Mouse (Mus musculus) stomach, embryonic 14.5 days (tissue): ENCODE measurements around the gene Tctn3. TPM values are rescaled to one million over a fixed set of nuclear protein-coding genes. Genes with fewer than 3 reads are reported as not detected.
"Not testable (repeated sequence)": the region's sequence is repeated elsewhere in the genome, so short reads cannot be mapped to it uniquely, and the experiment has no call there.

ENCODE experiments used
- ATAC-seq: fragments of 200-750 bp; cut with Nextera tagmentation; 2 replicates; pipeline ENCODE4 v1.8.0; 2017; ENCODE audit warnings: low read depth, moderate TSS enrichment; ENCODE audit not compliant: insufficient number of reproducible peaks, insufficient read depth, low FRiP score
- H3K27ac ChIP-seq: fragments of 300-500 bp; sonication (generic); 2 replicates; pipeline ENCODE4 v1.5.1; 2014; ENCODE audit warnings: mild to moderate bottlenecking, low read length, moderate library complexity, mixed read lengths
- H3K27me3 ChIP-seq: fragments of 300-500 bp; sonication (generic); 2 replicates; pipeline ENCODE4 v1.6.1; 2014; ENCODE audit warnings: low read length, control low read depth, mixed read lengths; ENCODE audit not compliant: control insufficient read depth, insufficient read depth
- H3K36me3 ChIP-seq: fragments of 300-500 bp; sonication (generic); 2 replicates; pipeline ENCODE4 v1.6.1; 2014; ENCODE audit warnings: mild to moderate bottlenecking, control low read depth, low read length, moderate library complexity, mixed read lengths; ENCODE audit not compliant: control insufficient read depth, insufficient read depth
- H3K4me1 ChIP-seq: fragments of 300-500 bp; sonication (generic); 2 replicates; pipeline ENCODE4 v1.6.1; 2014; ENCODE audit warnings: low read length, control low read depth, mixed read lengths; ENCODE audit not compliant: control insufficient read depth, insufficient read depth
- H3K4me2 ChIP-seq: fragments of 300-500 bp; sonication (generic); replicated peaks from 2 replicates; pipeline ENCODE4 v1.6.1; 2014; ENCODE audit warnings: low read depth, low read length, control low read depth
- H3K4me3 ChIP-seq: fragments of 300-500 bp; sonication (generic); 2 replicates; pipeline ENCODE4 v1.5.1; 2014; ENCODE audit warnings: low read depth, low read length, control low read depth
- H3K9ac ChIP-seq: fragments of 300-500 bp; sonication (generic); replicated peaks from 2 replicates; pipeline ENCODE4 v1.6.1; 2014; ENCODE audit warnings: low read depth, mild to moderate bottlenecking, control low read depth, low read length, moderate library complexity, mixed read lengths
- H3K9me3 ChIP-seq: fragments of 300-500 bp; sonication (generic); 2 replicates; pipeline ENCODE4 v1.6.1; 2016; ENCODE audit warnings: low read depth, low read length, control low read depth; ENCODE audit not compliant: control insufficient read depth
- WGBS: fragments of 180-500 bp; shearing (Covaris S2); extraction: QIAGEN DNeasy Blood & Tissue Kit; methylation state at CpG from one replicate; pipeline ENCODE4 v1.1.7; 2014; 5-methylcytosine and 5-hydroxymethylcytosine counted together
- polyA plus RNA-seq: library from polyadenylated mRNA; unstranded; fragments of >200 nt; fragmentation: Nextera tagmentation; extraction: Ambion mirVana; gene quantifications from 2 replicates; pipeline ENCODE4 v1.2.1, GENCODE M21; 2014

The Tctn3 gene
- polyA plus RNA-seq, 1 experiment from 2014 or later, result 10.4 TPM

GRCm38 (mm10) chr19:40614811-40615210, 2.8 kb upstream of the Tctn3 start:
- H3K9me3 ChIP-seq, result no peaks in the 10 kb centered on the region
- H3K4me2 ChIP-seq, result no peak overlapping the region
- no peaks in the 10 kb centered on the region for H3K27me3 ChIP-seq
- H3K27ac ChIP-seq, result no peak overlapping the region
- ATAC-seq, result no peak
- 77% methylated on average over 7 of the region's 7 CpGs for WGBS
- H3K4me1 ChIP-seq, result peaks cover 5% of the 10 kb centered on the region
- no peak overlapping the region for H3K9ac ChIP-seq
- no peaks in the 10 kb centered on the region for H3K36me3 ChIP-seq
- no peak overlapping the region for H3K4me3 ChIP-seq

- Histone ChIP-seq H3K36me3 (peaks cover 12% of the 10 kb centered on the region; the same call in 1 of the 2 replicates), H3K27me3 (no peaks in the 10 kb centered on the region), H3K9ac (no peak overlapping the region), H3K4me2 (no peak overlapping the region), H3K27ac (no peak overlapping the region), H3K9me3 (no peaks in the 10 kb centered on the region), H3K4me1 (peaks cover 5% of the 10 kb centered on the region), H3K4me3 (no peak overlapping the region)
- 85% methylated on average over 6 of the region's 6 CpGs for WGBS
- ATAC-seq, result no peak
Observed at GRCm38 (mm10) chr19:40607676-40608075, 4.4 kb downstream of the Tctn3 start.

DNA sequence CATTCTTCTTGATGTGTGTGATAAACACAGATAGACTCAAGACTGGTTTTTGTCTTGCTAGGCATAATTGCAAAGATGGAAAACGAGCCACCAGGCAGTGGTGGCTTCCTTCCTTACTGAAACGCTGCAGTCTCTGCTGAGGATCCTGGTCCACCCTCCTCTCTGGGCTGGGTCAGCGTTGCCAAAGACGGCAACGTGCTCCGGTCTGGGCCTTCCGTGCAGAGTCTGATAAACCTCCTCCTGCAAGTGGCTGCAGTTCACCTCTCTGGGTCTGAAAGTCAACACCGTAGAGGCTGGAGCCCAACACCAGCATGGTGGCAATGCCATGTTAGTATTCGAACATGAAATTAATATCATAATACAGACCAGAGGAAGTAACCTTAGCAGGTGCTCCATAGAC, 6.8 kb downstream of the Tctn3 start:
- Histone ChIP-seq H3K9me3 (no peaks in the 10 kb centered on the region), H3K36me3 (peaks cover 12% of the 10 kb centered on the region; the same call in 1 of the 2 replicates), H3K4me1 (no peaks in the 10 kb centered on the region), H3K4me3 (no peak overlapping the region), H3K27ac (no peak overlapping the region), H3K9ac (no peak overlapping the region), H3K27me3 (no peaks in the 10 kb centered on the region), H3K4me2 (no peak overlapping the region)
- ATAC-seq, result no peak
- 93% methylated on average over 9 of the region's 9 CpGs for WGBS

DNA sequence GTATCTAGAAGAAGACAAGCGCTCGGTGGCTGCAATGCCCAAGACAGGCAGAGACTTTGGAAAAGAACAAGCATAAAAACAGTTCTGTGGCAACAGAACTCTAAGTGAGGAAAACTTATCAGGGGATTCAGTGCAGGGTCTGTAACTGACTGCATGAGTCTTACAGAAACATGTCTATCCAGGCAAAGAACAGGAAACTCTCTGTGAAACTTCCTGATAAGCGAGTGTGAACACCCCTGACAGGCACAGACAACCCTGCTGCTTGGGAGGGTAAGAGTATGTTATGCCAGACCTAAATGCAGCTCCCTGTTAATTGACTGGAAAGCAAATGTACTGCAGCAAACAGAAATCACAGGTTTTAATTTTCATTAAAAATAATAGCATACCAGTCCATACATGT, 10.2 kb downstream of the Tctn3 start:
- Histone ChIP-seq H3K9me3 (no peaks in the 10 kb centered on the region), H3K27ac (no peak overlapping the region), H3K9ac (no peak overlapping the region), H3K4me2 (no peak overlapping the region), H3K27me3 (no peaks in the 10 kb centered on the region), H3K4me3 (no peak overlapping the region), H3K4me1 (no peaks in the 10 kb centered on the region), H3K36me3 (peaks cover 7% of the 10 kb centered on the region; the same call in 1 of the 2 replicates)
- ATAC-seq, result no peak
- 82% methylated on average over 3 of the region's 3 CpGs for WGBS

GRCm38 (mm10) chr19:40600846-40601245, 11.2 kb downstream of the Tctn3 start:
- ATAC-seq, H3K4me1 ChIP-seq, H3K9ac ChIP-seq, H3K36me3 ChIP-seq, H3K4me2 ChIP-seq, H3K4me3 ChIP-seq, H3K27me3 ChIP-seq, H3K27ac ChIP-seq, H3K9me3 ChIP-seq: not testable (repeated sequence)
- WGBS, result 91% methylated on average over 5 of the region's 5 CpGs

DNA sequence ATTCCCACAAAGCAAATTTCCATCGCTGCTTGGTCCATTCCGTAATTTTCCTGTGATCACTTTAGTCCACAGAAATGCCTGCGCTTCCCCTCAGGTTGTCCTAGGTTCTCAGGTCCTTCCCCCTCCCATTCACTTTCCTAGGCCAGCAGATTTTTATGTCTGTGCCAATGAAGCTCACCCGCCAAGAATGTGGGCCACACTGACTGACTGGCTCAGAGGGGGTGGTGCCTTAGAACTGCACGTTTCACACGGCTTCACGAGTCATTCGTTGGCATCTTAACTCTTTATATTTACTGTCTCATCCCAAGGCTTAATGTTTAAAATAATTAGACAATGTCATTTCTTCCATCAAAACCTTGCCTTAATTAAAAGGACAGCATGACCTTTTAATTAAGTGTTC, 16.2 kb downstream of the Tctn3 start:
- H3K27ac ChIP-seq, result no peak overlapping the region
- H3K36me3 ChIP-seq, result no peaks in the 10 kb centered on the region
- no peak overlapping the region for H3K4me2 ChIP-seq
- no peaks in the 10 kb centered on the region for H3K4me1 ChIP-seq
- 87% methylated on average over 8 of the region's 8 CpGs for WGBS
- H3K9me3 ChIP-seq, result no peaks in the 10 kb centered on the region
- ATAC-seq, result no peak
- no peak overlapping the region for H3K9ac ChIP-seq
- H3K4me3 ChIP-seq, result no peak overlapping the region
- no peaks in the 10 kb centered on the region for H3K27me3 ChIP-seq

- 90% methylated on average over 3 of the region's 3 CpGs for WGBS
- H3K9me3 ChIP-seq, result no peaks in the 10 kb centered on the region
- no peak overlapping the region for H3K27ac ChIP-seq
- no peak overlapping the region for H3K9ac ChIP-seq
- no peak for ATAC-seq
- H3K4me3 ChIP-seq, result no peak overlapping the region
- H3K4me1 ChIP-seq, result no peaks in the 10 kb centered on the region
- H3K4me2 ChIP-seq, result no peak overlapping the region
- no peaks in the 10 kb centered on the region for H3K27me3 ChIP-seq
- no peaks in the 10 kb centered on the region for H3K36me3 ChIP-seq
Observed at GRCm38 (mm10) chr19:40595231-40595630, 16.8 kb downstream of the Tctn3 start.

DNA sequence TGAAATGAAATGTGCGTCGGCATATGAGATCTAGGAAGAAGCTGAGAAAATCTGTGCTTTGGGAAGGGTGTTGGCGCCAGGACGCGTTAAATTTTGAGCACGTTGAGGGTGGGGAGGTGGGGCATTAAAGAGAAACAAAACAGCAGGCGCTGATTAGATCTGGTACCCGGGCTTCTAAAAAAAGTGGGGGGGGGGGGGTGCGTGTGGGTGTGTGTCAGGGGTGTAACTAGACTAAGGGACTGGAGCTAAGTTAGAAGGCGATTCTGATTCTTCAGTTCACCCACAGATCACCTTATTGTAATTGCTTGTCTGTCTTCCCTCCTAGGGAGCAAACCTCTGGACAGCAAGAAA, 22.5 kb downstream of the Tctn3 start:
- H3K36me3 ChIP-seq, result no peaks in the 10 kb centered on the region; the same call in 1 of the 2 replicates
- no peak overlapping the region; the same call in 1 of the 2 replicates for H3K9ac ChIP-seq
- H3K4me3 ChIP-seq, result peak overlapping the region; percentile 90
- peak overlapping the region; percentile 40 for H3K27ac ChIP-seq
- H3K27me3 ChIP-seq, result no peaks in the 10 kb centered on the region
- WGBS, result 1% methylated on average over 10 of the region's 10 CpGs
- H3K4me1 ChIP-seq, result peaks cover 7% of the 10 kb centered on the region; the same call in 1 of the 2 replicates
- peak overlapping the region; percentile 89 for H3K4me2 ChIP-seq
- H3K9me3 ChIP-seq, result no peaks in the 10 kb centered on the region
- 0 out of 2 replicates have a peak, but pooled peaks have one; percentile 5 for ATAC-seq

- peak overlapping the region; percentile 40 for H3K27ac ChIP-seq
- H3K36me3 ChIP-seq, result no peaks in the 10 kb centered on the region; the same call in 1 of the 2 replicates
- H3K4me1 ChIP-seq, result peaks cover 7% of the 10 kb centered on the region; the same call in 1 of the 2 replicates
- peak overlapping the region; percentile 89 for H3K4me2 ChIP-seq
- peak overlapping the region; percentile 90 for H3K4me3 ChIP-seq
- H3K9me3 ChIP-seq, result no peaks in the 10 kb centered on the region
- H3K27me3 ChIP-seq, result no peaks in the 10 kb centered on the region
- no peak overlapping the region; the same call in 1 of the 2 replicates for H3K9ac ChIP-seq
- ATAC-seq, result peak; percentile 70
- WGBS, result under 1% methylated on average over 18 of the region's 18 CpGs
Observed at GRCm38 (mm10) chr19:40588847-40589529, 23.0 kb downstream of the Tctn3 start.
